Mouse (Mus musculus): ENCODE results near the gene Tmbim4.

Gene Tmbim4

DNA sequence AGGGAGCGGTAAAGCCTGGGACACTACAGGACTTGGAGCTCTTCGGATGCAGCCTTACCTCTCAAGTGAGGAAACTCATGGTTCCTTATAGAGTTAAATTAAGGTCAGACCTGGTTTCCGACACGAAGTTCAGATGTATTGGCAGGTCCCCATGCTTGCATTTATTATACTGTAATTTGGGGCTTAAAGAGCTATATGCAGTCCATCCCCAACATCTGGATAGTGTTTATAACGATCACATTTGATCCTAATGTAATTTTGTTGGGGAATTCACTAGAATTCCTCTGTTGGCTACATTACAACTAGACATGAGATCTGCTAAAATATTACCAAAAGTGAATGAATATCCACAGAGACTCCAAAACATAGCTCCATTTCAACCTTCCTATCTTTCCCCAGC, 44.3 kb downstream of the Tmbim4 start:
- DNase-seq (ENCODE audit: low read depth): no peak

DNA sequence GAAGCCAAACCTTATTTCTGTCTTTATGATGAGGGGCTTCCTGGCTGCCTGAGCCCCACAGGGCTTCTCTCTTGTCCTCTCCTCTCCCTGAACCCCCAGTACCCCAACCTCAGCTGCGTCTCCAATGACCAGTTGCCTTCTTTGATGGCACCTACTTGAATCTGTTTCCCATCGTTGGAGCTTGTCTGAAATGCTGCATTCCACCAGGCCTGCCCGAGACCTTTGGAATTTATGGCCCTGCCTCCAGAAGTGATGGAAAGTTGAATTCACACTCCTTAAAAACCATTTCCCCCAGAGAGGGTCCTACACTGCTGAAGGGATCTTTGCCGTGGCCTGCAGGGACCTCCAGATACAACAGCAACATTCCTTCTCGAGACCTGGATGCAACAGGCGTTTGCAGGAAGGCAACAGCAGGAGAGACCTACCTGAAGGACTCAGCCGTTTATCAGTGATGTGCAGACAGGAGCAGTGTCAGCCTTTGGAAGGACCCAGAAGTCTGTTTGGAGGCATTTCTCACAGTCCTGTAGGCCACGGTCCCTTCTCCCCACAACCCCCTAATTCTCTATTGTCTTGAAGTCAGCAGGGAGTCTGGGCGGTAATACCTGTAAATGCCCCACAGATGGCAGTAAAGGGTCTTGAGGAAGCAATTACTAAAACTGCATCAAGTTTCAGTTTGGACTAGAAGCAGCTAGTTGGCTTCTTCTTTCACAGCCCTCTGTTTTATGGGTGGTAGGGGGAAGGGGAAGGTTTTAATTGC, 45.8 kb downstream of the Tmbim4 start:
- DNase-seq (ENCODE audit: low read depth): no peak

- DNase-seq (ENCODE audit: low read depth): no peak
Observed at GRCm38 (mm10) chr10:120250911-120251683, 49.7 kb downstream of the Tmbim4 start.

DNA sequence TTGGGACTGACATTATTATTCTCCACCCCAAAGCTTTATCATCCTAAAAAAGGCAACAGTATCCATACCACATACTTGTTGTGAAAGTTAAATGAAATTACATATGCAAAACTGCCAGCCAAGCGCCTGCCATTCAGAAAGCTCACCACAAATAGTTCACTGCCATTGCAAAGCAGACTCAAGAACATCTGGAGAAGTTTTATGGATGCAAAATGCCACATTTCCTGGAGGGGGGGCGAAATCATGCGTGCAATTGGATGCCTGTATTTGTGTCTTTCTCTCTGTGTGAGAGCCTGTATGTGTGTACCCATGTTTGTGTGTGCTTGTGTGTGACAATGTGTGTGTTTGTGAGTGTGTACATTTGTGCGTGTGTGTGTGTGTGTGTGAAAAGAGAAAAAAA, 50.4 kb downstream of the Tmbim4 start:
- no peak for DNase-seq (ENCODE audit: low read depth)

DNA sequence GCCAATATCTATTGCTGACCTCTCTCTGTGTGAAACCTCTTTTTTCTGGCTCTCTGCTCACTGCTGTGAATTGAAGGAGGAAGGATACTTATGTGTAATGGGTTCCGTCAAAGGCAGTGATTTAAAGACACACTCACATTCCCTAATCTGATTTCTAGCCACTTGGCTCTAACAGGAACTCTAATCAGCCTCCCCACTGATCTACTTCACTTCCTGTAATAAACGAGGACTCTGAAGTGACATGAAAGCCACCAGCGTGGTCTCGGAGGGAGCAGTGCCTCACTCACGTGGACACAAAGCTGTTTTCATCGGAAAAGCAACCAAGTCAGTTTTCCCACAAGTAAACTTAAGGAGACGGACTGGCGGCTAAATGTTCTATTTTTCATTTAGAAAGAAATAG, 51.4 kb downstream of the Tmbim4 start:
- DNase-seq (ENCODE audit: low read depth): no peak

DNA sequence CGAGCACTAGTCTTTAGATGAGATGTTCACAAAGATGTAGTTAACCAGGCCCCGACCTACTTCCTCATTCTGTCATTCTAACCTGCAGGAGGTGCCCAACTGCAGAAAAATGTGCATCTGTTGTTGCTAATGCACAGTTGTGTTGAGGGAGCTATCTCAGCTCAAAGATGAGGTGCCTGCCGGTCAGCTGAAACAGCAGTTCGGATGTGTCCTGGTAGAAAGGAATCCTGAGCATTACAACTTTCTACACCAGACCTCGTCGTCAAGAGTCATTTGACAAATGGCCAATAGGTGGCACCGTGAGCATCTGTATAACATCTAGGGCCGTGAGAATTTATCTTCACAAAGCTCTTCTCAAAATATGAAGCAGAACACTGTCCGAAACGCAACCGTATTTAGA, 55.8 kb downstream of the Tmbim4 start:
- DNase-seq (ENCODE audit: low read depth): no peak

DNA sequence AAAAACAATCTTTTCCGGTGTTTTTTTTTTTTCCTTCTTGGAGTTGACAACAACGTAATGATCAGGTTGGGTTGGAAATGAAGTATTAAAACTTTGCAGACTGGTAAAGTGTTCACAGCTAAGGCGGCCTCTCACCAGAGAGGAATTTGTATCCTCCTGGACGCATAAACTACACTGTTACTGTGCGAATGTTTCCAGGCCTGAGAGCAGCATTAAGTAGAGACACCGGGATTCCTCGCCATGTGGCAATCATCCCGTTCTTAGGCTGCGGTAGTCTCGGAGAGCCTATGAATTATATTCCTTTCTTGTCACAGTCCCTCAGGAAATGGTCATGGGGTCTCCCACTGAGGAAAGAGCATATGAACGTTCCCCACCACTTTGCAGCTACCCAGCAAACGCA, 66.4 kb downstream of the Tmbim4 start:
- DNase-seq (ENCODE audit: low read depth): no peak

DNA sequence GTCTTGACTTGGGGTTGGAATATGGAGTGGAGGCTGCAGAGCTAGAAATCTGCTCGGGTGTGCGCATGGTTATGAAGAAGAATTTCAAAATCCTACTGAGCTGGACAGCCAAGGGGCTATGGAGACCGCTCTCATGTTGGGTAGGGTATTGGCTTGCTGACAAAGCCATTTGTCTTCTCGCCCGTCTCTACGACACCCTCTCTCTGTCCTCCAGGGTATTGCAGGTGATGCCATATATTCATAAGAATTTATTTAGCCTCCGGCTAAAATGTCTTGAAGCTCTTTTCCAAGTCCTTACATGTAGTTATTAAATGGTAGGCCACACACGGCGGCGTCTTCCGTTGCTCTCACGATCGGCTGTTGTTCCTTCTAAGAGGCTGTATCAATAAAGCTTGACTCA, 68.6 kb downstream of the Tmbim4 start:
- DNase-seq (ENCODE audit: low read depth): no peak

DNA sequence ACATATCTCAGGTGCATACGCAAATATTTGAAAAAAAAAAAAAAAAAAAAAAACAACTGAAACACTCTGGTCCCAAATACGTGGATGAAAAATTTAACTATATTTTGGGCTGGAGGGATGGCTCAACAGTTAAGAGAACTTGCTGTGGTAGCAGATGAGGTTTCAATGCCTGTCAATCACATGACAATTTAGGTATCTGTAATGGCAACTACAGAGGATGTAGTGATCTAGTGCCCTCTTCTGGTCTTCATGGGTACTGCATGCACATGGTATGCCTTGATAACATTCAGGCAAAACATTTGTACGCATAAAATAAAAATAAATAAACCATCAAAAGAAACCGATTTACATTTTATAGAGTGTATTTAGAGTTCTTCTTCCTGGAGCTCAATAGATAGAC, 69.4 kb downstream of the Tmbim4 start:
- no peak for DNase-seq (ENCODE audit: low read depth)

GRCm38 (mm10) chr10:120271318-120271717, 69.9 kb downstream of the Tmbim4 start:
- no peak for DNase-seq (ENCODE audit: low read depth)

DNA sequence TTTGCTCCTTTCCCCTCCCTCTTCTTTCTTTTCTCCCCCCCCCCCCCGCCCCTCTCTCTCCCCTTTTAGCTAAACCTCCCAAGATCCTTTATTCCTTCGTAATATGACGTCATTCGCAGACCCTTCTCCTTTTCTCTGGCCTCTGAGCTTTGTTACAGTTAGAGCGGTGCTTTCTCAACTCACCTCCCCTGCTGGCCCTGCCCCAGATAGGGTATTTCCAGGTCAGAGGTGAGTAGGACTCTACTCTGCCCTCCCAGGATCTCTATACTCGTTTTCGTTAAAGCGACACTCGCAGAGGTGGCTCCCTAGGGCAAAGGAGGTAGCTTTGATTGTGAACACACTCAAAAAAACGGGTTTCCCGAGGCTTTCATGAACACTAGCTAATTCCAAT, 70.5 kb downstream of the Tmbim4 start:
- DNase-seq (ENCODE audit: low read depth): no peak

- no peak for DNase-seq (ENCODE audit: low read depth)
Observed at GRCm38 (mm10) chr10:120272270-120272883, 71.0 kb downstream of the Tmbim4 start.

- no peak for DNase-seq (ENCODE audit: low read depth)
Observed at GRCm38 (mm10) chr10:120273335-120273734, 71.9 kb downstream of the Tmbim4 start.

Measured in fibroblast of lung, adult 2 months (primary cell).